Mouse (Mus musculus) embryonic facial prominence, embryonic 11.5 days (tissue): ENCODE data around the gene Lama1. TPM values are rescaled to one million over a fixed set of nuclear protein-coding genes. Genes with fewer than 3 reads are reported as not detected.

Experiments used
- polyA plus RNA-seq: library from polyadenylated mRNA; unstranded; fragments of >200 nt; fragmentation: Nextera tagmentation; extraction: Ambion mirVana; gene quantifications from 2 replicates; pipeline ENCODE4 v1.2.1, GENCODE M21; 2014

Gene Lama1
- polyA plus RNA-seq, 1 experiment from 2014 or later = 9.4 TPM

Other genes starting within 250 kb of the Lama1 start
- gene Lrrc30, start 64.5 kb upstream of the Lama1 start, polyA plus RNA-seq = not detected in 2 replicates